Mouse (Mus musculus) C3H10T1/2 (cell line): Measurements from ENCODE around the gene Ttyh2. TPM values are rescaled to one million over a fixed set of nuclear protein-coding genes. Genes with fewer than 3 reads are reported as not detected.

ENCODE experiments used
- polyA plus RNA-seq, 2 experiments: library from polyadenylated mRNA; unstranded; fragments of >200 nt; fragmentation: generic; extraction: Trizol; gene quantifications; one replicate each; pipeline ENCODE4 v1.2.1; 2012; ENCODE audit warnings: missing spikeins in 2 of 2

Ttyh2 gene
- 10 to 100 TPM; 13.1 to 60.6 TPM for polyA plus RNA-seq

DNA sequence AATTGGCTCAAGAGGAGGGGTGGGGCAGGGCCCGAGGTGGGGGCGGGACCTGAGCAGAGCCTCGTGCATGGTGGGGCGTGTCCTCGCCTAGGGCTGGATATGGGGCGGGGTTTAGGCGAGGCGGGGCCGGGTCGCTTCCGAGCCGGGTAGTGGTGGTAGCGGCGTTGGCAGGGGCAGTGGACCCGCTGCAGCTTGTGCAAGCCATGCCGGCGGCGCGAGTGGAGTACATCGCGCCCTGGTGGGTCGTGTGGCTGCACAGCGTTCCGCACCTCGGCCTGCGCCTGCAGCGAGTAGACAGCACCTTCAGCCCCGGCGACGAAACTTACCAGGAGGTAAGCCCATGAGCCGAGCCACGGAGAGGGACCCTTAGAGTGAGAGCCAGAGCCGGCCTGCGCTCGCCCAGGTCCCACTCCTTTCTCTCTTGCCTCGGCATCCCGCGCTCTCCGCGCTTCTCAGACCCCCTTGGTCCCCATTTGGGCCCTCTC is at the start of gene Ttyh2:
Ttyh2 (plus strand) TSS at position 91 of the 485 bp plus-strand sequence.

GRCm38 (mm10) chr11:114668301-114668710 is 6.9 kb upstream of the Ttyh2 start, which contains the start of gene Rpl38:
Gene Rpl38 (plus strand): TSS chr11:114668524.

GRCm38 (mm10) chr11:114726965-114727825 is 52.0 kb downstream of the Ttyh2 start, which contains the start of gene Dnaic2:
Gene Dnaic2 (plus strand): TSS chr11:114727408.

GRCm38 (mm10) chr11:114764820-114765818 is 89.9 kb downstream of the Ttyh2 start, which contains the start of gene Kif19a:
Gene Kif19a (plus strand): TSS chr11:114765388.

Other genes starting within 250 kb of the Ttyh2 start
- 1,000 to 10,000 TPM; 9,147 to 9,201 TPM for gene Rpl38, start 6.9 kb upstream of the Ttyh2 start, polyA plus RNA-seq
- 1 to 10 TPM in 1 of 2 experiments, under 1 TPM in 1; 0.15 to 6.6 TPM for gene Dnaic2, start 52.0 kb downstream of the Ttyh2 start, polyA plus RNA-seq
- under 1 TPM in 1 of 2 experiments, not detected in 1; 0.06 TPM for gene Kif19a, start 90.0 kb downstream of the Ttyh2 start, polyA plus RNA-seq
- gene Btbd17, start 120.5 kb downstream of the Ttyh2 start, polyA plus RNA-seq, result under 1 TPM in 1 of 2 experiments, not detected in 1; 0.70 TPM
- not detected for gene Gpr142, start 123.5 kb downstream of the Ttyh2 start, polyA plus RNA-seq
- gene Gprc5c, start 175.7 kb downstream of the Ttyh2 start, polyA plus RNA-seq, result not detected
- not detected for gene Cd300a, start 214.6 kb downstream of the Ttyh2 start, polyA plus RNA-seq